Mouse (Mus musculus) liver, postnatal 0 days (tissue): ENCODE data around the gene Sox6.

Experiments used
- CTCF ChIP-seq: sonication (generic); IDR thresholded peaks from 2 replicates; pipeline ENCODE4 v1.5.1; 2016; ENCODE audit warnings: antibody characterized with exemption, low read depth
- EP300 ChIP-seq: IDR thresholded peaks from 2 replicates; pipeline ENCODE4 v1.6.1; 2016; ENCODE audit warnings: antibody characterized with exemption, low read depth, mild to moderate bottlenecking

DNA sequence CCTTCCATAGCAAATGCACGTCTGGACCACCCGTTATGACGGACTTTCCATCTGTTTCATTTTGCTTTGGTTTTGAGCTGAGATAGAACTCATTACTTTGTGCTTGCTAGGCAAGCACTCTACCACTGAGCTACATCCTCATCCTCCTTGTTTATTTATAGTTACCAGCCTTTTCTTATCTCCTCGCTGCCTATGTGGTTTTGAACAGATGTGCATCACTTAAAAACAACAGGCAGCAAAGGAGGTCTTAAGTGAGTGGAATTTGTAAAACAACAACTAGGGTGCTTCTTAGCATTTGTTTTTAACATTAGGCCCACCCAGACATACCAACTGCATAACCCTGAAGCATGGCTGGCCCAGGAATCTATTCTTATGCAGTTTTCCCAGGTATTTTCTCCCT is 86.9 kb downstream of the Sox6 start:
- peak; percentile 95 for TF ChIP-seq EP300
- no peak for TF ChIP-seq CTCF
